Mouse (Mus musculus): Measurements from ENCODE around the gene Crocc.

Gene Crocc

GRCm38 (mm10) chr4:141020220-141020619, 40.1 kb downstream of the Crocc start:
- no peak for DNase-seq (ENCODE audit: low spot score in 2 of 2)

DNA sequence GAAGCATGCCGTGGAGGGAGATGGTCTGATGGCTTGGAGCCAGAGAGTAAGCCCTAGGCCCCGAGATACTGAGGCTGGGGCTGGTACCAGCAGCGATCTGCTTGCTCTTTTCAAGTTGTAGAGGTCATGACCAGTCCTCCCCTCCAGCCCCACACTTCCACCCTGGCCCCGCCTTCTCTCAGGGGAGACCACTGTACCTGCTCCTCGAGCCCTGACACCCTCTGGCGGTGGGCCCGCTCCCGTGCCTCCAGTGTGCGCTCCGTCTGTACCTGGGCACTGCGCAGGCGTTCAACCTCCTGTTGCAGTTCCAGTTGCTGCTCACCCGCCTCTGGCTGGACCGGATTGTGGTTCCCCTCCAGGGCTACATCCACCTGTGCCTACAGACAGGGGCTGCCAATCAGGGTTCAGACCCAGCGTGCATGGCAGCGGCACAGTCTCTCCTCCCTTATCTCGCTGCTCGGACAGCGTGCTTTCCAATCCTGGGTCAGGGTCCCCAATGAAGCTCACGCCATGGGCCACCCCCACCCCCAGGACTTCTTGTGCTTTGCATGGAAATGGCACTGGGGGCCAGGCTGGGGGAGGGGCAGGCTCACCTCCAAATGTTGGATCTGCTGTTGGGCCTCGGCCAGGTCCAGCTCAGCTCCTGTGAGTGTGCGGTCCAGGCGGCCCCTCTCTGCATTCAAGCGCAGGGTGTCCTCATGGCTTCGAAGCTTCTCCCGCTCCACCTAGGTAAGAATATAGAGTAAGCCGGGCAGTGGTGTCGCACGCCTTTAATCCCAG, 42.5 kb downstream of the Crocc start:
- DNase-seq (ENCODE audit: low spot score in 2 of 2), result no peak

GRCm38 (mm10) chr4:141016311-141016710, 44.0 kb downstream of the Crocc start:
- no peak for DNase-seq (ENCODE audit: low spot score in 2 of 2)

DNA sequence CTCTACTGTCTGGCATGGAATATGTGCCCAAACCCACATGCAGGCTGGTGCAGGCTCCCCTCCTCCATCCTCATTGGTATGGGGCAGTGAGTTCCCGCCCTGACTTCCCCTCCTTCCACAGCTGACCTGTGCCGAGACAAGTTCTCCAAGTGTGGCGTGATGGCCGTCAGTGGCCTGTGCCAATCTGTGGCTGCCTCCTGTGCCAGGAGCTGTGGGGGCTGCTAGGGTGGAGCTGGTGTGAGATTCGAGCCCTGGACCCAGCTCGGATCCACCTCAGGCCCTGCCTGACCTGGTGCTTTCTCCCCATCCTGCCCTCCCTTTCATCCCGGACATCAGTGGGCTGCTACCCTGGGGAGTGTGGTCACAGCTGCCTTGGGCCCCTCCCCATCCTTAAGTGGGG, 45.0 kb downstream of the Crocc start:
- no peak for DNase-seq (ENCODE audit: low spot score in 2 of 2)

DNA sequence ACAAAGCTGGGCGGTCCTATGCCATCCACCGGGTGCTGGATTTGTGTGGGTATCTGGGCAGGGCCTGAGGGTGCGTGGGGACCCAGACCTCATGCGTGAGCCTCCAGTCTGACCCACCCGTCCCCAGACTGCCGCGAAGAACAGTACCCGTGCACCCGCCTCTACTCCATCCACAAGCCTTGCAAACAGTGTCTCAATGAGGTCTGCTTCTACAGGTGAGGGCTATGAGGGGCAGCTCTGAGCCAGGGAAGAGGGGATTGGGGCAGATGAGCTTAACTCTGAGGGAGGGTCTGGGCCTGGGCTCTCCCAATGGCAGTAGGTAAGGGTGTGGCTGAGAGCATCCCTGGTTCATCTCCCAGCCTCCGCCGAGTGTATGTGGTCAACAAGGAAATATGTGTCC, 45.5 kb downstream of the Crocc start:
- DNase-seq (ENCODE audit: low spot score in 2 of 2), result no peak

DNA sequence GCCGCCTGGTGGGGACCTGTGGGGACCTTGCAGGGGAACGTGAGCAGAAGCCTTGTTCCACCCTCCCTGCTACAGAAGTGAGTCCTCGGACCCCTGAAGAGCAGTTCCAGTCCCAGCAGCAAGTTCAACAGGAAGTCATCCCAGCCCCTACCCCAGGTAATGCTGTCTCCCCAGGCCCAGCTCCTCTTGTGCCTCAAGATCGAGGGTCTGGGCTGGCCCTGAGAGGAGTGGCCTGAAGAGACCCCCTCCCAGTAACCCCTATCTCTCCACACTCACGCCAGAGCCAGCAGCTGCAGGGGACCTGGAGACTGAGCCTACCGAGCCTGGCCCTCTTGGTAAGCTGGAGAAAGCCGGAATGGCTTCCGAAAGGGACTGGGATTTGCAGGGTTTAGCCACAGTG, 46.2 kb downstream of the Crocc start:
- no peak for DNase-seq (ENCODE audit: low spot score in 2 of 2)

GRCm38 (mm10) chr4:141012558-141012957, 47.8 kb downstream of the Crocc start:
- no peak for DNase-seq (ENCODE audit: low spot score in 2 of 2)

GRCm38 (mm10) chr4:141011556-141012328, 48.6 kb downstream of the Crocc start:
- no peak for DNase-seq (ENCODE audit: low spot score in 2 of 2)

DNA sequence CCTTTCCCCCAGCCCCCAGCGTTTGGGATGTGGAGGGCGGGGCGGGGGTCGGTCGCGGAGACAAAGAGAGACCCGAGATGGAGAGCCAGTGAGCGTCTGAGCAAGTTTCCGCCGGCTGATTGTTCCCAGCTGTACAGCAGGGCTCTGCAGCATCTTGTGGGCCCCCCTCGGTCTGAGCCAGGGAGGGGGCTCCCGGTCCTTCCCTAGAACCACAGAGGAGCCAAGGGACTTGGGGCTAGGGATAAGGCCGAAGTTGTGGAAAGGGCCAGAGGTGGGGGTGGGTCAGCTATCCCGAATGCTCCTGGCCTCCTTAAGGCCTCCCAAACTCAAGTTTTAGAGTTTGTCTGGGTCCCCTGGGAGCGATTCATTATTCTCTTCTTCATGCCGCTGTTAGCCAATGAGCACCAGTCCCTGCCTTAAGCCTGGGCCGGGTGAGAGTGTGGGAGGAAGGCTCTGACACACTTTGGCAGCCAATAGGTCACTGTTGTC, 49.4 kb downstream of the Crocc start:
- no peak for DNase-seq (ENCODE audit: low spot score in 2 of 2)

- DNase-seq (ENCODE audit: low spot score in 2 of 2), result no peak
These were observed 49.8 kb downstream of the Crocc start for GRCm38 (mm10) chr4:141010526-141010925.

- DNase-seq (ENCODE audit: low spot score in 2 of 2), result no peak
These were observed 50.2 kb downstream of the Crocc start, which contains the start of gene Mfap2 for GRCm38 (mm10) chr4:141010118-141010517. Mfap2 (plus strand) TSS chr4:141010418.

DNA sequence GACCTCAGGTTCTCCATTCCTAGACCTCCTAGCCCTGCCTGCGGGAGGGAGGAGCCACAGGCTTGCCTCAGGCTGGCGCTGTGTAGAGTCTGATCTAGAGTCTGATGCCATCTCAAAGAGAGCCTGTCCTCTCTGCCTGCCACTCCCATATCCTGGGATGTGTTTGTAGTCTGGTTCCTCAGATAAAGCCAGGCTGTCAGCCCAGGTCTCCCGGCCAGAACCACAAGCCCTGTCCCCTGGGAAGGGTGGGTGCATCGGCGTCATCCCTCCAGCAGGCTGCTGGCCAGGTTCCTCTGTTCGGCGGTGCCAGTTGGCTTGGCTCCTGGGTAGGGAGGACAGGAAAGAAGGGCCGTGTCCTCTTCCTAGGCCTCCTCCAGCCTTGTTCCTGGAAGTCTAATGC, 52.3 kb downstream of the Crocc start:
- DNase-seq (ENCODE audit: low spot score in 2 of 2), result no peak

DNA sequence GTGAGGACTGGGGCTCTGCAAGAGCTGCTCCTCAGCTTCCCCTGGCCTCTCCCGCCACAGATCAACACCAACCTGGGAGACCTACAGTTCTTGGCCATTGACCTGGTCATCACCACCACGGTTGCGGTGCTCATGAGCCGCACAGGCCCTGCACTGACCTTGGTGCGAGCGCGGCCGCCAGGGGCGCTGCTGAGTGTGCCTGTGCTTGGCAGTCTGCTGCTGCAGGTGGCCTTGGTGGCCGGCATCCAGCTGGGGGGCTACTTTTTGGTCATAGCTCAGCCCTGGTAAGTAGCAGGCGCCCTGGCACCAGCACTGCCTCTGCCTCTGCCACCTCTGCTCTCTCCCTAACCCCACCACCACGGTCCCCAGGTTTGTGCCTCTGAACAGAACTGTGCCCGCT, 54.4 kb downstream of the Crocc start:
- DNase-seq (ENCODE audit: low spot score in 2 of 2), result no peak

DNA sequence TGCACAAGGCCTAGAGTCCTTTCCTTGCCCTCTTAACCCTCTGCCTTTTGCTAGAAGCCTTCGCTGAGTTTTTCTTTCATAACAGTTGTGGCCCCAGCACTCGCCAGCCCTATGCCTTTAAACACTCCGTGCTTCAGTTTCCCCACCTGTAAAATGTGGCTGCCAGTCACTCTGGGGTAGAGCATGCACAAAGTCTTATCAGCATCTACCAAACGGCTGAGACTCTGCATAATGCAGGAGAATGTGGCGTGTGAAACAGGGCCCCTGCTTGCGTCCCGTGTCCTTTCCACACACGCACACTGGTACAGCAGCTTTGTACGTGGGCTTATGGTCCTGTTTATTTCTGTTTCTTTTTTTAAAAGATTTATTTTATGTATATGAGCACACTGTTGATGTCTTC, 63.5 kb downstream of the Crocc start:
- DNase-seq (ENCODE audit: low spot score in 2 of 2), result no peak

GRCm38 (mm10) chr4:140995811-140996210, 64.5 kb downstream of the Crocc start:
- no peak for DNase-seq (ENCODE audit: low spot score in 2 of 2)

- DNase-seq (ENCODE audit: low spot score in 2 of 2), result no peak
These were observed 66.5 kb downstream of the Crocc start for GRCm38 (mm10) chr4:140993846-140994245.

DNA sequence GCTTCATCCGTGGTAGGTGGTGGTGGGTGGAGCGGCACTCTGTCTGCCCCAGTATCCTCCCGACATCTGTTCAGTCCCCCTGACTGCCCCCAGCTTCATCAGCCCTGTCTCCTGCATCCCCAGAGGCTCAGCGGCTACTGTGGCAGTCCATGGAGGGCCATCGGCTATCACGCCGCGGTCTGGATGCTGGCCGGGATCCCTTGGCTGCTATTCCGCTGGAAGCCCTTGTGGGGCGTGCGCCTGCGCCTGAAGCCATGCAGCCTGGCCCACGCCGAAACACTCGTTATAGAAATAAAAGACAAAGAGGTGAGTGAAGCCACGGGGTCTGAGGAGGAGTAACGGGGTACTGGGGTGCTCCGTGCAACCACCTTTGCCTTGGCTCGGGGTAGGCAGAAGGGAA, 68.1 kb downstream of the Crocc start:
- no peak for DNase-seq (ENCODE audit: low spot score in 2 of 2)

DNA sequence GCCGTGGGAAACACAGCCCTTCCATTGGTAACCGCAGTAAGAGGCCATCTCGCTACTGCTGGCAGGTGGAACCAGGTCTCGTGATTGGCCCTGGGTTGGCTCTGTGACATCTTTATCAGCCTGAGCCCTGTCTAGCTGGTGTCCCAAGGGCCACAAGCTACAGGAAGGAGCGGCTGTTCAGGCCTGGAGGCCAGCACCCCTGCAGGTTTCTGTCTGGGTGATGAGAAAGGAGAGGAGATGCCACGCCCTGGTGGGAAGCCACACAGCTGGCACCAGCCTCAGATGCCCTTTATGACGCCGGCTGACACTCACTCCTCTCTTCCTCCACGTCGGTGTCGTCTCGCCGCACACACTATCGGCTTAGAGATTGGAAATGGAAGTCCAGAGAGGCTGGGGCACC, 70.9 kb downstream of the Crocc start:
- no peak for DNase-seq (ENCODE audit: low spot score in 2 of 2)

- DNase-seq (ENCODE audit: low spot score in 2 of 2), result no peak
These were observed 71.6 kb downstream of the Crocc start for GRCm38 (mm10) chr4:140988706-140989290.

DNA sequence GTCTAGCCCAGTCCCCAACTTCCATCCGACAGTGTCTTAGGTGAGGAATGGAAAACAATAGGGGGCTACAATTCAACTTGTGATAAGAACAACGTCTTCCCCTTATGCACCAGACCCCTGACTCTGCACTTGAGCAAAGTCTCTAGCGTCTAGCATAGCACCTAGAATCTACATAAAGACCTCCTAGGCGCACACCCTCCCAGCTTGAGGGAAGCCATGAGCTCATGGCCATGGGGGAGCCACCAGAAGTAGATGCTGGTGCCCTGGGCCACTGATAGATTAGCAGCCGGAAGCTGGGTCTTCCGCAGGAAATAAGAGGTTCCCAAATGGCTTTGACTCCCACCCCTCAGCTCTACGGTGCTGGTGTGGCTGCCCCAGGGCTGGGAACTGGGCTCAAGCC, 72.9 kb downstream of the Crocc start:
- no peak for DNase-seq (ENCODE audit: low spot score in 2 of 2)

GRCm38 (mm10) chr4:140986711-140987395, 73.5 kb downstream of the Crocc start, which contains the start of gene Atp13a2:
Atp13a2 (plus strand) TSS chr4:140986873.
- DNase-seq (ENCODE audit: low spot score in 2 of 2), result peak; percentile 81 to 92
